Mouse (Mus musculus): ENCODE results near the gene Tenm1. TPM values are rescaled to one million over a fixed set of nuclear protein-coding genes. Genes with fewer than 3 reads are reported as not detected.

Tenm1 gene
- total and polyA plus RNA-seq, 3 experiments: not detected

DNA sequence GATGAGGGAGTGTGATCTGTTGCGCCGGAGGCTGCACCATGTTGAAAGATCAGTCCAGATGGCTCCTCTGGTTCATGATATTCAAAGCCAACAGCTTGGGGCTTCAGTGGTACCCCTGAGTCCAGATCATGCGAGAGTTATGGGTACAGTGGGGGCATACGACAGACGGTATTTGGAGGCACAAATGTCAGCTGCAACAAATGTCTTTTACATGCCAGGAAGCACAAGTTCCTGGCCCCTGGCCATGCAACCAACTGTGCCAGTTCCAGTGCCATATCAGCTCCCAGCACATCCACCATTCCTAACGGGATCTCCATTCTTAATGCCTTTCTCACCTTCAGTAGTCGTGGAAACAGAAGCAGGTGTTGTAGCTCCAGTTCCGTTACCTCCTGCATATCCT, 938.6 kb downstream of the Tenm1 start (continued):
- TF ChIP-seq POLR2A (IDR thresholded peaks at IDR 0.05; ENCODE audit: control insufficient read depth in 1 of 2, insufficient read depth in 1 of 2, low read depth in 1 of 2, low read length in 2 of 2, poor library complexity in 1 of 2): no peak
- TF ChIP-seq JUND (IDR thresholded peaks at IDR 0.05; ENCODE audit: low read depth, low read length): no peak
- no peak for TF ChIP-seq POLR2AphosphoS2 (IDR thresholded peaks at IDR 0.05; ENCODE audit: low read length)
- no peak for TF ChIP-seq ELF1 (IDR thresholded peaks at IDR 0.05; ENCODE audit: low read depth, low read length)

DNA sequence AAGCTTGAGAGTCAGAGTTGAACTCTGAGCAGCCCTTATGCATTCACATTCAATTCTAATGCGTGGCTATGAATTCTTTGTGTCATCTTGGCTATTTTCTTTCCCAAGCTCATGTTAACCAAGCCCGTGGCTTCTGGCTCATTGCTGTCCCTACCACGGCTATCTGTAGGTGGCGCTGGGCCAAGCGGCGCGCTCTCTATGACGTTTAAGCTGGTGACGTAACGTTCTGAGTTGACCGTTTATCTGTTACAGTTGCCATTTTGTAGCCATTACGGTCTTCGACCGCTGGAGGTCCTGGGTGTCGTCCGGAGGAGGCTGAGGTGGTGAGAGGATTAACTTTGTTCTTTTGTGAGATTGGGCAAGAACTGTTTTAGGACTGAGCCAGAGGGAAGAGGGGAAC, 939.5 kb downstream of the Tenm1 start, which contains the start of gene Tex13c2:
Gene Tex13c2, plus strand, starts transcription at position 246 of the 400 bp plus-strand sequence.
- no peak for DNase-seq (ENCODE audit: low read depth, low spot score)
- H3K4me3 ChIP-seq (ENCODE audit: control insufficient read depth in 1 of 2, insufficient read depth in 1 of 2, low read depth in 2 of 2, low read length in 2 of 2): no peak within 1 kb of the TSS
- H3K27ac ChIP-seq (ENCODE audit: control insufficient read depth, low read depth, low read length): no peak within 1 kb of the TSS

More for the DNA sequence above, 939.5 kb downstream of the Tenm1 start, which contains the start of gene Tex13c2:
- H3K9me3 ChIP-seq (replicated peaks; ENCODE audit: insufficient read depth, low read length): no peaks in the 10 kb centered on the region
- H3K4me1 ChIP-seq (ENCODE audit: control insufficient read depth in 1 of 2, insufficient read depth in 2 of 2, low read length in 2 of 2): no peaks in the 10 kb centered on the region
- H3K36me3 ChIP-seq (ENCODE audit: control insufficient read depth in 1 of 2, insufficient read depth in 2 of 2, low read length in 2 of 2): no peaks in the 10 kb centered on the region
- no peak within 1 kb of the TSS for H3K9ac ChIP-seq (ENCODE audit: control insufficient read depth, low read depth, low read length, poor library complexity, severe bottlenecking)
- no peak for TF ChIP-seq POLR2AphosphoS5 (IDR thresholded peaks at IDR 0.05; ENCODE audit: borderline replicate concordance, low read depth, low read length)
- H3K79me2 ChIP-seq (ENCODE audit: control insufficient read depth, insufficient read depth, low read length, poor library complexity): no peaks in the 10 kb centered on the region
- no peaks in the 10 kb centered on the region for H3K27me3 ChIP-seq (ENCODE audit: control insufficient read depth in 1 of 2, insufficient read depth in 2 of 2, low read length in 2 of 2)

Other genes with a start within 250 kb of the Tenm1 start
- gene Tex13c1, start 162.0 kb upstream of the Tenm1 start, total RNA-seq (2012; rRNA removed): not detected in 2 replicates
- not detected for gene Tex13c1, start 162.0 kb upstream of the Tenm1 start, polyA plus RNA-seq (2012; ENCODE audit: insufficient read depth in 1 of 2, insufficient read length in 2 of 2, low read depth in 1 of 2, low replicate concordance in 2 of 2, missing spikeins in 1 of 2)